Mouse (Mus musculus) forebrain, embryonic 12.5 days (tissue): ENCODE results near the gene Olfr1412. TPM values are rescaled to one million over a fixed set of nuclear protein-coding genes. Genes with fewer than 3 reads are reported as not detected.

Source experiments
- ATAC-seq: fragments of 200-750 bp; cut with Nextera tagmentation; 2 replicates; pipeline ENCODE4 v1.8.0; 2017; ENCODE audit warnings: moderate TSS enrichment; ENCODE audit not compliant: low FRiP score
- H3K27ac ChIP-seq: fragments of 300-500 bp; sonication (generic); 2 replicates; pipeline ENCODE4 v1.5.1; 2016; ENCODE audit warnings: mild to moderate bottlenecking
- H3K27me3 ChIP-seq: fragments of 300-500 bp; sonication (generic); 2 replicates; pipeline ENCODE4 v1.6.1; 2016; ENCODE audit warnings: mild to moderate bottlenecking
- H3K36me3 ChIP-seq: fragments of 300-500 bp; sonication (generic); replicated peaks from 2 replicates; pipeline ENCODE4 v1.6.1; 2016; ENCODE audit warnings: mild to moderate bottlenecking
- H3K4me1 ChIP-seq: fragments of 300-500 bp; sonication (generic); 2 replicates; pipeline ENCODE4 v1.6.1; 2016
- H3K4me2 ChIP-seq: fragments of 300-500 bp; sonication (generic); 2 replicates; pipeline ENCODE4 v1.6.1; 2016; ENCODE audit warnings: mild to moderate bottlenecking, moderate library complexity
- H3K4me3 ChIP-seq: fragments of 300-500 bp; sonication (generic); replicated peaks from 2 replicates; pipeline ENCODE4 v1.5.1; 2016; ENCODE audit warnings: mild to moderate bottlenecking
- H3K9ac ChIP-seq: fragments of 300-500 bp; sonication (generic); 2 replicates; pipeline ENCODE4 v1.6.1; 2016; ENCODE audit warnings: mild to moderate bottlenecking
- H3K9me3 ChIP-seq: fragments of 300-500 bp; sonication (generic); 2 replicates; pipeline ENCODE4 v1.6.1; 2016
- WGBS: fragments of 180-500 bp; shearing (Covaris S2); methylation state at CpG from one replicate; pipeline ENCODE4 v1.1.7; 2016; 5-methylcytosine and 5-hydroxymethylcytosine counted together
- polyA plus RNA-seq: library from polyadenylated mRNA; unstranded; fragments of >200 nt; fragmentation: Nextera tagmentation; extraction: Ambion mirVana; gene quantifications from 2 replicates; pipeline ENCODE4 v1.2.1, GENCODE M21; 2016

Olfr1412 gene
- polyA plus RNA-seq, 1 experiment from 2014 or later = not detected

DNA sequence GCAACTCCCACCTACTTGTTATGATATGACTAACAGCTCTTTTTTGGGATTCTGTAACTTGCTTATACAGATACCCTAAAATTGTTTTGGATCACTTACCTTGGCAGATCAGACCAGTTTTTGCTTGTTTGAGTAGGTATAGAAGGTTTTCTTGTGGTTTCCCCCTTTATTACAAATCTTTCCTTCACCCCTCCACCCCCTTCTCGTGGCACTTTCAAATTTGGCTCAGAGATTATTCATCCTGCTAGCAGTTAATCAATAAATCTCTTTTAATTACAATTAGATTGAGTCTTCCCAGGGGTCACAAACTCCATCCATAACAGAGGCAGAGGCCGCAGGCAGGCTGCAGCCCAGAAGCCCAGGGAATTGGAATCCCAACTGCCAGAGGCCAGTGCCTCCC lies 31.9 kb downstream of the Olfr1412 start, which contains the start of gene Olfr12:
Gene Olfr12, plus strand, starts transcription at position 301 of the 400 bp plus-strand sequence.
- 71% methylated on average over 2 of the region's 2 CpGs for WGBS
- Histone ChIP-seq H3K9me3 (no peaks in the 10 kb centered on the region), H3K36me3 (no peaks in the 10 kb centered on the region), H3K27ac (no peak within 1 kb of the TSS), H3K27me3 (0 out of 2 replicates have a peak, but pooled peaks cover under 1% of the 10 kb centered on the region), H3K4me1 (peaks cover 5% of the 10 kb centered on the region; the same call in 1 of the 2 replicates), H3K4me3 (no peak within 1 kb of the TSS), H3K4me2 (no peak within 1 kb of the TSS), H3K9ac (no peak within 1 kb of the TSS)
- no peak for ATAC-seq

DNA sequence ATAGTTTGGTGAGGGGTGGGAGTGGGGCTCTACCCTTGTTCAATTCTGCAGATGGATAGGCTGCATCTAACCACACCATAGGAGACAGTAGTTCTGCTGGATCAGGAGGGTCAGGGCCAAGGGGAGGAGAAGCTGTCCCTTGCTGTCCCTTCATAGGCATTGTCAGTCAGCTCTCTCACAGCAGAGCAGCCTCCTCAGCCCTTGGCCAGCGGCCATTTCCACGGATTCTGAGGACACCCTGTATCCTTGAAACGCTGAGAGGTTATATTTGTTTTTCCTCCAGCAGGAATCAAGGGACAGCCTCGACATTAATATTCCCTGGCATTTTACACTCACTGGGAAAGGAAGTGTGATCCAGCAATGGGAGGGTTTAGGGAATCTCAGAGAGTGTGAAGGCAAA lies 32.8 kb downstream of the Olfr1412 start:
- Histone ChIP-seq H3K4me2 (no peak overlapping the region), H3K9me3 (no peaks in the 10 kb centered on the region), H3K27me3 (no peaks in the 10 kb centered on the region), H3K27ac (no peak overlapping the region), H3K4me1 (peaks cover 3% of the 10 kb centered on the region; the same call in 1 of the 2 replicates), H3K36me3 (no peaks in the 10 kb centered on the region), H3K4me3 (no peak overlapping the region), H3K9ac (no peak overlapping the region)
- WGBS = 74% methylated on average over 4 of the region's 4 CpGs
- no peak for ATAC-seq

DNA sequence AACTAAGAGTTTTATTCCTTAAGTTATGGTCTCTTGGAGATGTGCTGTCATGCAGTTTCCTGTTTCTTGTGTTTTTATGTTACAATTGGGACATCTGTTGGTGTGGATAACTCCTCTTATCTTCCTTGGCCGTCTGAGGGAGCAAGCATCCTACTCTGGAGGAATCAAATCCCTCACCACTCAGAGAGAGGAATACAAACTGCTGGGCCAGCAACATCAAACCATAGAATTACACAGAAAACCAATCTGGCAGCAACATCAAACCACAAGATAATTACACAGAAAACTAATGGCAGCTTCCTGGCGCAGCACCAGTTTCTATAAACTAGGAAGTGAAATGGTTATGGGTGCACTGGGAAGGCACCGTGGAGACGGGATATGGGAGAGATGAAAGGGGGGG lies 42.6 kb downstream of the Olfr1412 start:
- WGBS = 87% methylated on average over 4 of the region's 4 CpGs
- Histone ChIP-seq H3K4me1 (no peaks in the 10 kb centered on the region), H3K36me3 (no peaks in the 10 kb centered on the region), H3K9me3 (no peaks in the 10 kb centered on the region), H3K4me3 (no peak overlapping the region), H3K27ac (no peak overlapping the region), H3K27me3 (peaks cover 3% of the 10 kb centered on the region; the same call in 1 of the 2 replicates), H3K9ac (no peak overlapping the region), H3K4me2 (no peak overlapping the region)
- ATAC-seq = no peak

DNA sequence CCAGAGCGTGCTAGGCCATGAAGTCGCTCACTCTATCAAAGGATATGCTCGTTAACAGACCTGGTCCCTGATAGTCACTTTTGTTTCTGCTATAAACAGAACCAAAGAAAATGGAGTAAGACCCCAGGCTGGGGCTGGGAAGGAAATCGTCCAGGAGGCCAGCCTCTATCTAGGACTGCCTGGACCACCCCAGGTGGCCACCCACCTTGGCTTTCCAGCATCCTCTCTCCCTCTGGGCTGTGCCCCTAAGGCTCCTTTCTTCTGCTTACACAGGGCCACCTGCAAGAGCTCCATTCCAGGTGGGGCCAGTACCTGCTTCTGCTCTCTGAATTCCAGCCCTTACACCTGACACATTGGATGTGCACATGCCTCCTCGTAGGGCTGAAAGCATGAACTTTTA lies 46.6 kb downstream of the Olfr1412 start:
- Histone ChIP-seq H3K4me3 (no peak overlapping the region), H3K27ac (no peak overlapping the region), H3K4me1 (peaks cover 7% of the 10 kb centered on the region), H3K4me2 (no peak overlapping the region), H3K27me3 (peaks cover 3% of the 10 kb centered on the region; the same call in 1 of the 2 replicates), H3K36me3 (peaks cover 21% of the 10 kb centered on the region), H3K9me3 (no peaks in the 10 kb centered on the region), H3K9ac (no peak overlapping the region)
- no peak for ATAC-seq
- whole genome bisulfite sequencing = 61% methylated on average over 5 of the region's 5 CpGs

DNA sequence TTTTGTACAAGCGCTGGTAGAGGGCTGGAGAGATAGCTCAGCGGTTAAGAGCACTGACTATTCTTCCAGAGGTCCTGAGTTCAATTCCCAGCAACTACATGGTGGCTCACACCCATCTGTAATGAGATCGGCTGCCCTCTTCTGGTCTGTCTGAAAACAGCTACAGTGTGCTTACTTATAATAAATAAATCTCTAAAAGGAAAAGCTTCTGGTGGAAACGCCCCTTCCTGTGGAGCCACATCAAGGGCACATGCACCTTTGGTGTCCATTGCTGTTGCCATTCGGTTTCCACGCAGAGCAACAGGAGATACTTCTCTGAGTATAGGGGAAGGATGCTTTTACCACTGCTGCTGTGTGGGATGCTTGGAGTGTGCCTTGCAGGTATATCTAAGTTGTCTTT lies 47.4 kb downstream of the Olfr1412 start:
- ATAC-seq = no peak
- H3K36me3 ChIP-seq = peaks cover 29% of the 10 kb centered on the region
- H3K4me1 ChIP-seq = peaks cover 7% of the 10 kb centered on the region
- no peak overlapping the region for H3K27ac ChIP-seq
- no peaks in the 10 kb centered on the region for H3K9me3 ChIP-seq
- no peak overlapping the region for H3K9ac ChIP-seq
- H3K4me3 ChIP-seq = no peak overlapping the region
- H3K27me3 ChIP-seq = peaks cover 3% of the 10 kb centered on the region; the same call in 1 of the 2 replicates
- H3K4me2 ChIP-seq = no peak overlapping the region
- WGBS = 77% methylated on average over 6 of the region's 6 CpGs

DNA sequence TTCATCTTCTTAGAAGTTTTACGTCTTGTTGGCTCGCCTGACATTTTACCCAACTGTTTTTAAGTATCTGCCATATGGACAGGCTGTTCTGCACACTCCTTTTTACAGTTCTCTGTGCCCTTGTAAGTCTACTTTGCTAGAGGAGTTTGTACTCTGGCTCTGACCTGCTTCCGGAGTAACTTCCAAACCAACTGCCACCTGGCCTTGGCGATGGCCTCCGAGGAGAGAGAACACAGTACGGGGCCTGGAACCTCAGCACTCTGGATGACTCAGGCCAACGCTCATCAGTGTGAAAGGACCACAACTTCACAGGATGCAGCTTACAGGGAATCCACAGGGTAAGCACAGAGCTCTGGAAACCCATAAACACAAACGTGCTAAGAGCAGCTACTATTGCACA lies 48.1 kb downstream of the Olfr1412 start:
- peaks cover 3% of the 10 kb centered on the region; the same call in 1 of the 2 replicates for H3K27me3 ChIP-seq
- peaks cover 37% of the 10 kb centered on the region for H3K36me3 ChIP-seq
- no peak overlapping the region for H3K4me3 ChIP-seq
- peaks cover 7% of the 10 kb centered on the region for H3K4me1 ChIP-seq
- no peak overlapping the region for H3K4me2 ChIP-seq
- no peaks in the 10 kb centered on the region for H3K9me3 ChIP-seq
- no peak overlapping the region for H3K9ac ChIP-seq
- no peak for ATAC-seq
- 90% methylated on average over 8 of the region's 8 CpGs for WGBS
- no peak overlapping the region for H3K27ac ChIP-seq

DNA sequence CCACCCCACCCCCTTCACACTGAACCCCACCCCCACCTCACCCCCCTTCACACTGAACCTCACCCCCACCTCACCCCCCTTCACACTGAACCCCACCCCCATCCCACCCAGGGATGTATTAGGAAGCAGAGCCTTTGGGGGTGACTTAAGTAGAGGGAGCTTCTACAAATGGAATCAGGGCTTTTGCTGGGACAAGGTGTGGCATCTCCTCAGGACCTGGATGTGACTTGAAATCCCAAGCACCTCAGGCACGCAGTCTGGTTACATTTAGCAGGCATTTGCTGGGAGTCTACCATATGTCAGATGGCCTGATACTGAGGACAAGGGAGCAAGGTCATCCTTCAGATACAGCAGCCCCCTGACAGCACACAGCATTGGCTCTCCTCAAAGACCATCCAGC lies 49.0 kb downstream of the Olfr1412 start:
- 72% methylated on average over 1 of the region's 1 CpGs for WGBS
- Histone ChIP-seq H3K27ac (peak overlapping the region; percentile 19; the same call in 1 of the 2 replicates), H3K4me1 (peaks cover 7% of the 10 kb centered on the region), H3K9ac (no peak overlapping the region), H3K27me3 (peaks cover 3% of the 10 kb centered on the region; the same call in 1 of the 2 replicates), H3K9me3 (no peaks in the 10 kb centered on the region), H3K4me3 (no peak overlapping the region), H3K4me2 (no peak overlapping the region), H3K36me3 (peaks cover 44% of the 10 kb centered on the region)
- no peak for ATAC-seq

DNA sequence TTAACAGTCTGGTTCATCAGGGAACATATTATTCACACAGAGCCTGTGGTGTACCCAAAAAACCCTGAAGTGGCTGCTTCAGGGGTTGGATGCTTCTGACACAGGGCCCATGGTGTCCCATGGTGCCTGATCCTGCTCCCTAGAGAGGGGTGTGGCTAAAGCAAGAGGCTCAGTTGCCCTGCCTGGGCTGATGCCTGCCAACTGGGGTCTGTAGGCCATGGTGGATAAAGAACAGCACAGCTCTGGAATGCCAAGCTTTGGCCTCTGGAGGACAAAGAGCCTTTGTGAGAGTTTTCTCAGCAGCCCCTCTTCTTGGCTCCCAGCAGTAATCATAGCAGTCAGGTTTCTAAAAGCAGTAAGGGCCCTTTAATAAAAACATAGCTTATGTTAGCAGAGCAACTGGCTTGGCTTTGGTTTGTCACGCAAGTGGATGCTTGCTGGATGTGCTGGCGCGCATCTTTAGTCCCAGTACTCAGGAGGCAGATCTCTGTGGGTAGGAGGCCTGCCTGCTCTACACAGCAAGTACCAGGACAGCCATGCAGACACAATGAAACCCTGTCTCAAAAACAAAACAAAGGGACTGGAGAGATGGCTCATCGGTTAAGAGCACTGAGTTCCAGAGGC lies 49.5 kb downstream of the Olfr1412 start:
- 59% methylated on average over 4 of the region's 4 CpGs for WGBS
- no peaks in the 10 kb centered on the region for H3K9me3 ChIP-seq
- H3K36me3 ChIP-seq = peaks cover 44% of the 10 kb centered on the region
- H3K4me3 ChIP-seq = no peak overlapping the region
- peaks cover 2% of the 10 kb centered on the region; the same call in 1 of the 2 replicates for H3K27me3 ChIP-seq
- H3K4me2 ChIP-seq = no peak overlapping the region
- peaks cover 9% of the 10 kb centered on the region for H3K4me1 ChIP-seq
- peak overlapping the region; percentile 19; the same call in 1 of the 2 replicates for H3K27ac ChIP-seq
- no peak overlapping the region for H3K9ac ChIP-seq
- ATAC-seq = no peak

DNA sequence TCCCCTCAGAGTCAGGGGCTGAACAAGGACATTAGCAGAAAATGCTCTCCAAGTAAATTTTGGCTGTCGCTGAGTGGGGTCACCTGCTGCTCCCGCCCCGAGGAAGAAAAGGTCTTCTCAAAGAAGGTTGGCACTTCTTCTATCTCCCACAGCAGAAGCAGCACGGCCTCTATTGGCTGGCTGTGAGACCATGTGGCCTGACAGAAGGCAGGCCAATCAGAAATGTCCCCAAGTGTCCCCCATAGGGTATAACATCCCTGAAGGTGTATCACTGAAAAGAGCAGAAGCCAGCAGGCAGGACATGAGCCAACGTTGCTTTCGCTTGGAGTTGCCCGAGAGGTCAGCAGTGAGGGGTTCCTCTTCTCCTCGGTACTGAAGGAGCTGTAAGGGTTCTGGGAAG lies 50.4 kb downstream of the Olfr1412 start:
- Histone ChIP-seq H3K4me1 (peaks cover 18% of the 10 kb centered on the region), H3K27ac (no peak overlapping the region), H3K27me3 (no peaks in the 10 kb centered on the region), H3K36me3 (peaks cover 44% of the 10 kb centered on the region), H3K9ac (no peak overlapping the region), H3K4me2 (no peak overlapping the region), H3K9me3 (no peaks in the 10 kb centered on the region), H3K4me3 (no peak overlapping the region)
- WGBS = 84% methylated on average over 8 of the region's 8 CpGs
- no peak for ATAC-seq

DNA sequence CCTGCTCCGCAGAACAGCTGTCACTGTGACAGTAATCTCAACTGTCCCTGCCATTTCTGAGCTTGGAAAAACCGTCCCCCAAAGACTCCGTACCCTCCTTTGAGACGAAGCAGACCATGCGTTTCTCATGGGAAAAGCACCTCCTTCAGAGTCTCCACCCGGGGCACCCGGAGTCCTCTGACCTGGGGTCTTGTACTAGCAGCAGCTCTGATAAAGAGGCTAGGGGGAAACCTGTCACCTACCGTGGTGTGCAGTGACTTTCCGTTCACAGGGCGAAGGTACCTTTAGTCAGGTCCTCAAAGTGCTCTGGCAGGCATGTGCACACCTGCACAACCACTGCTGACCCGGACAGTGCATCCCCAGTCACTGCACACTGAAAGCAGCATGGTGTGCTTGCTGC lies 51.1 kb downstream of the Olfr1412 start:
- H3K27ac ChIP-seq = no peak overlapping the region
- no peaks in the 10 kb centered on the region for H3K27me3 ChIP-seq
- 95% methylated on average over 11 of the region's 11 CpGs for WGBS
- peaks cover 44% of the 10 kb centered on the region for H3K36me3 ChIP-seq
- no peaks in the 10 kb centered on the region for H3K9me3 ChIP-seq
- H3K4me3 ChIP-seq = no peak overlapping the region
- no peak overlapping the region for H3K9ac ChIP-seq
- ATAC-seq = no peak
- peaks cover 20% of the 10 kb centered on the region for H3K4me1 ChIP-seq
- no peak overlapping the region for H3K4me2 ChIP-seq

DNA sequence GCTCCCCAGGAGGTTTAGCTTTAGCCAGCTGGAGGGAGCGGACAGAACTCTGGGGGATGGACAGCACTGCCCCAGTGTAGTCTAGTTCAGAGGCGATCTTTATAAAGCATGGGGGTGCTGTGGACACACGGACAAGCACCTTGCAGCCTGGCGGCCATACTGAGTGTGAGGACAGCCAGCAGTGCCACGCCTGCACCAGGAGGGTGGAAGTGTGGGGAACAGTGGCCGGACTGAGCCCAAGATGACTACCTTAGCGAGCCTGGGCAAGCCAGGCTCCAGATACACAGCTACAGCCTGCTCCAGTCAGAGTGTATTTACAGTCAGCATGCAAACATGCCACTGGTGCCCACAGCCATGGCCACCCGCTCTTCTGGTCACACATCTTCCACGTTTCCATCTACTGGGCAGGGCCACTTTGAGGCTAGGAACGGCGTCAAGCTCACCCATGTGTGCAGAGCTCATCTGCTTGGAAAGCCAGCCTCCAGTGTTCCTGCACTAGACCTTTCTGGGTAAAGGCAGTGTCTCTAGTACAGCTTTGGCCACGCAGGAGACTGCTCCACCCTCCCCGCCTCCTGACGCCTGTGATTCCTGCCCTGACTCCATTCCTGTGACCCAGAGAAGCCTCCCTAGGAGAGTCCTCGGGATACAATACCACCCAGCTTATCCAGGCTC lies 52.1 kb downstream of the Olfr1412 start:
- no peak overlapping the region for H3K4me2 ChIP-seq
- peaks cover 44% of the 10 kb centered on the region for H3K36me3 ChIP-seq
- no peaks in the 10 kb centered on the region for H3K9me3 ChIP-seq
- no peak overlapping the region for H3K4me3 ChIP-seq
- H3K27me3 ChIP-seq = no peaks in the 10 kb centered on the region
- H3K27ac ChIP-seq = no peak overlapping the region
- 92% methylated on average over 15 of the region's 15 CpGs for WGBS
- no peak overlapping the region for H3K9ac ChIP-seq
- peaks cover 24% of the 10 kb centered on the region for H3K4me1 ChIP-seq
- no peak for ATAC-seq

DNA sequence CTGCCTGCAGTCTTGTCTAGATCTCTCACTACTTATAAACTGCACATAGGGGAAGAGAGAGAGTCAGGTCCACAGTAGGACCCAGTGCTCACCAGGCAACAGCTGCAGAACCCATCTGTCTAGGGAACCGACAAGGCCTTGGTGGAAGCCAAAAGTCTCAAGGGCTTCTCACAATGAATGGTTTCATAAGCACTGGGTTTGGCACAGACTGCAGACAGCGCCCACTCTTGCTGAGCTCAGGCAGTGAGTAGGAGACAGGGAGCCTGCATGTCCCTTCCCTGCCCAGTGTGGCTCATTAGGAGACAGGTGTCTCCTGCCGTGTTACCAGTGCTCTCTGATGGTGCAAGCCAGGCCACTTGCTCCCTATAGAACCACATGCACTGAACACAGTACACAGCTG lies 52.6 kb downstream of the Olfr1412 start:
- Histone ChIP-seq H3K4me1 (peaks cover 24% of the 10 kb centered on the region), H3K27ac (no peak overlapping the region), H3K9me3 (no peaks in the 10 kb centered on the region), H3K9ac (no peak overlapping the region), H3K4me3 (no peak overlapping the region), H3K27me3 (no peaks in the 10 kb centered on the region), H3K36me3 (peaks cover 44% of the 10 kb centered on the region), H3K4me2 (no peak overlapping the region)
- ATAC-seq = no peak
- WGBS = 88% methylated on average over 3 of the region's 3 CpGs

DNA sequence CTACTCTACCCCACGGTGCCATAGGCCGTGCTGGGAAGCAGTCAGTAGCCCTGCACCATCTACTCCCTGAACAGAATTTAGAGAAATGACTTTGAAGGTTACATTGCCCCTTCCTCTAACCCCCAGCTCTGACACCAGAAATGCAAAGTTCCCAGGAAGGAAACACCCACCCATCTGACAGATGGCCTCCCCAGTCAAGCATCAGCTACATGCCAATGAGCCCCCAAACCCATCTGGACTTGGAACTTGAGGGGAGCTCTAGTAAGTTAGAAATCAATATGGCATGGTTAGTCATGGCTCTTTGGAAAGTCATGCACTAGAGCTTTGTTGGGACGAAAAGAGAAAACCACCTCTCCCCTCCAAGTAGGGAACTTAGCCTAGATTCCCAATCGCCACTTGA lies 53.2 kb downstream of the Olfr1412 start:
- Histone ChIP-seq H3K9ac (no peak overlapping the region), H3K4me2 (no peak overlapping the region), H3K27ac (no peak overlapping the region), H3K4me1 (peaks cover 24% of the 10 kb centered on the region), H3K36me3 (peaks cover 44% of the 10 kb centered on the region), H3K9me3 (no peaks in the 10 kb centered on the region), H3K27me3 (no peaks in the 10 kb centered on the region), H3K4me3 (no peak overlapping the region)
- 97% methylated on average over 4 of the region's 4 CpGs for WGBS
- ATAC-seq = no peak
